Mouse (Mus musculus) left cerebral cortex, postnatal 4 days (tissue): ENCODE data around the gene Ccz1. TPM values are rescaled to one million over a fixed set of nuclear protein-coding genes. Genes with fewer than 3 reads are reported as not detected.
"Not testable (repeated sequence)": the region's sequence is repeated elsewhere in the genome, so short reads cannot be mapped to it uniquely, and the experiment has no call there.

ENCODE experiments used
- DNase-seq: peaks from one replicate; pipeline ENCODE4 v3.0.0-alpha.2; 2022
- intact Hi-C: fragments of 180-260 bp; cut with DNase I; formaldehyde crosslinking; loops from one replicate; pipeline ENCODE4 v1.15.1; 2025
- total RNA-seq, 2 experiments: library from RNA; stranded (reverse); gene quantifications; 2 replicates each; pipeline ENCODE4 v1.2.3; 2021

Ccz1 gene
- 10 to 100 TPM; 60.2 to 67.6 TPM for total RNA-seq

DNA sequence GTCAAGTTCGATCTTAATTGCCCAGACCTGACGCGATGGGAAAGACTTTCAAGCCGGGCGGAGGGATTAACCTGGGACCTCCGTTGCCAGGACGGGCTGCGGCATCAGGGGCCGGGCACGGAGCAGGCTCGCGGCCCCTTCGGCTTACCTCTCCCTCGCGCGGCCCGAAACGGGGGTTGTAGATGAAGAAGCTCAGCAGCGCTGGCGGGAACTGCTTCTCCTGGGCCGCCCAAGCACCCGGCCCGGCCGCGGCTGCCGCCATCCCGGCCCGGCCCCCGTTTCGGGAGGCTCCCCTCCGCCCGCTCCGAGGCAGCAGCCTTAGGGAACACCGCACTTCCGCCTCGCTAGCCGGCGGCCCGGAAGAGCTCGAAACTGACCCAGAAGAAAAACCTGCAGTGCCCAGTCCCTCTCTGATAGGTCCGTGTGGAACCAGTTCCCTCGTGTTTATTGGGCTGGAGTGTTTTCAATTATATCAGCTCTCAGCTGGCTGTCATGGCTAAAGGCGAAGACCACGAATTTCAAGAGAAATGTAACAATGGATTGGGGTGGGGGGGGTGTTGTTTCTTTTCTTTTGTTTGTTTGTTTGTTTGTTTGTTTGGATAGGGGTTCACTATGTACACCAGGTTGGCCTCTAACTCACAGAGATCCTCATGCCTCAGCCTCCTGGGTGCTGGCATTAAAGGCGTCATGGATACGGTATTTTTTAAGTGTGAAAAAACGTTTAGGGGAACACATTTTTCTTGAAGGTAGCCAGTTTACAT lies at the start of gene Ccz1:
Ccz1 (minus strand) TSS at position 327 of the 761 bp plus-strand sequence.
- peak; percentile 73 for DNase-seq
- intact Hi-C loops: no loop called here

DNA sequence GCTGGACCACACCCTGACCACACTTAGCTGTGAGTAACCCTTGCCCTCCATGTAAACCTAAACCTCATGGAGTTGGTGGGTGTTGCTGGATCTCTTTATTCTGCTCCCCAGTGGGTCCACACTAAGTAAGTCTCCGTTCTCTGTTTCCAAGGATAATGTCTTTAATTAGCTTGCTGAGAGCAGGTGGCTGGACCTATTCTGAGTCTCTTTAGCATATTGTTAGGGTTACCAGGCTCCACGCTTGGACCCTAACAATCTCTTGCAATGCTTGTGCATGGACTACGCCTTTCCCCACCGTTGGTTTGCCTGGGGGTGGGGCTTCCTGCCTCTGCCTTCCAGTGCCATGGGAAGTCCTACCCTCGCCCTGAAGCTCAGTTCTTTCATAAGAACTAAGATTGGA lies 49.4 kb upstream of the Ccz1 start:
- intact Hi-C loops: no loop called here
- DNase-seq: no peak

GRCm38 (mm10) chr5:144054340-144054739 lies 39.7 kb upstream of the Ccz1 start:
- DNase-seq: no peak
- intact Hi-C loops: no loop called here

DNA sequence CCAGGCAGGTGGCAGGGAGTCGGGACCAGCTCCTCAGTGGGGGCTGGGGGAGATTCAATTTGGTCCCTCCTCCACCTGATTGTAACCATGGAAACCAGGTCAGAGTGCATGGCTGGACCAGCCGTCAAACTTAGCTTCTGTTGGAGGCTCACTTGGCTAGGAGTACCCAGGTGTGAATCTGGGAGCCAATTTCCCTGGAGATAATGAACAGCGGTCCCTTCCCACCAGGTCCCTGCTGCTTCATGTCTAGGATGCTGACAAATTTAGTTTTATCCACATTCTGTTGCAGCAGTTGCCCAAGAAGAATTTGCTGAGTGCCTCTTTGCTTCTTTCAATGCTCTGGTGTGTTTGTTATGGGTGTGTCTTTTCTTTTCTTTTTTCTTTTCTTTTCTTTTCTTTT lies 38.8 kb upstream of the Ccz1 start:
- intact Hi-C loops: no loop called here
- no peak for DNase-seq

DNA sequence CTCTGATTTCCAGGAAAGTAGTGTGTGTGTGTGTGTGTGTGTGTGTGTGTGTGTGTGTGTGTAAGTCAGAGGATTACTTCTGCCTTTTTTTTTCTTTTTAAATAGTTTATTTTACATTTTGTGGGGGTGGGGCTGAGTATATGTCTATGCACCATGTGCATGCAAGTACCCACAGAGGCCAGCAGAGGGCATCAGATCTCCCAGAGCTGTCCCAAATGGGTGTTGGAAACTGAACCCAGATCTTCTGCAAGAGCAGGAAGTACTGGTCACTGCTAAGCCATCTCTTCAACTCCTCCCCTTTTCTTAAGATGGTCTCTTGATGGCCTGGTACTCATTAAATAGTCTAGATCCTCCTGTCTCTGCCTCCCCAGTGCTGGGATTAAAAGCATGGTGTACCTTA lies 36.6 kb upstream of the Ccz1 start:
- intact Hi-C loops: no loop called here
- no peak for DNase-seq

DNA sequence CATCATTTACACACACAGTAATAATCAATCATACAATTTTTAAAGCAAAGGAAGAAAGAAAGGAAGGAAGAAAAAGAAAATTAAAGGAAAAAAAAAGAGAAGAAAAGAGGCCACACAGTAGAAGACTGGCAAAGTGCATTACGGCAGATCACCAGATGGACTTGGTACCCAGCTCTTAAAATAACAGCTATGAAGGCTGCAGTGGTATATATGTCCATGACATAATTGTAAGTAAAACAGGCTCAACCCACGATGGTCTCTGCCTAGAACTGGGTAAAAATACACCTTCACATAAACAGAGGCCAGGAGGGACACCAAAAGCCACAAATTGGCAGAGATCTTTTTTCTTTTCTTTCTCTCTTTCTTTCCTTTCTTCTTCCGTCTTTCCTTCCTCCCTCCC lies 35.2 kb upstream of the Ccz1 start:
- DNase-seq: no peak
- intact Hi-C loops: no loop called here

DNA sequence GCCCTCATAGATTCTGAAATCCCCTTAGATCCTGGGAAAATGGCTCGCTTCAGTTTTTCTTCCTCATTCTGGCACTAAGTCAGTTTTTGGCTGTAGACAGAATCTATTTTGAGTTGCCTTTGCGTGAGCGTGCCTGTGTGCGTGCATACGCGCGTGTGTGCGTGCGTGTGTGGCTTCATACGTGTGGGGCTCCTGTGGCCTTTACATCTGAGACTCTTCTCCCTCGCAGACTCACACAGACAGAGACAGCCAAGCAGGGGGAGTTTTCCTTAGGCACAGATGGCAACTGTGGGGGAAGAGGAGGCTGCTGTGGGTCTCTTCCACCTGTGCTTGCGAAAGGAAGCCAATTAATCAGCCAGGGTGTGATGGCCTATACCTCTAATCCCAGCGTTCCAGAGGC lies 32.6 kb upstream of the Ccz1 start:
- DNase-seq: peak; percentile 21
- intact Hi-C loops: no loop called here

DNA sequence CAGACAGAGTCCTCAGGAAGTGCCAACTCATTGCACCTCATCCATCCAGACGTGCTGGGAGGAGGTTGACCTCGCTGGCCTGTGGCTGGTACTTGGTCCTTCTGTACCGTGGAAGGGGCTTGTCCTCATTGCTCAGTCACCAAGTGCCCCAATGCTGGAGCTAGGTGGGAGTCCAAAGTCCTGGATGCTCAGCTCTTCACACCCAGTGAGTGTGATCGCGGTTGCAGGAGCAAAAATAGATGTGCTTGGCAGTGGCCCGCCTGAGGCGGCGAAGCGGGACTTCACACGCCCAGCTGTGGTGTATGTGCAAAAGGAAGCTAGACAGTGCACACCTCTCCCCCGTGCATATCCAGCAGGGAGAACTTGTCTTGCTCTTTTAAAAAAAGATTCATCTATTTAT lies 28.5 kb upstream of the Ccz1 start:
- intact Hi-C loops: loop anchor here (5.0 kb wide), 1 partner anchor 109 kb away; no protein-coding TSS in a partner anchor
- DNase-seq: no peak

GRCm38 (mm10) chr5:144040720-144041364 lies 26.2 kb upstream of the Ccz1 start:
- intact Hi-C loops: loop anchor here (5.0 kb wide), 1 partner anchor 111 kb away; no protein-coding TSS in a partner anchor
- DNase-seq: peak; percentile 68

GRCm38 (mm10) chr5:144039886-144040285 lies 25.2 kb upstream of the Ccz1 start:
- no peak for DNase-seq
- intact Hi-C loops: loop anchor here (5.0 kb wide), 1 partner anchor 112 kb away; no protein-coding TSS in a partner anchor

DNA sequence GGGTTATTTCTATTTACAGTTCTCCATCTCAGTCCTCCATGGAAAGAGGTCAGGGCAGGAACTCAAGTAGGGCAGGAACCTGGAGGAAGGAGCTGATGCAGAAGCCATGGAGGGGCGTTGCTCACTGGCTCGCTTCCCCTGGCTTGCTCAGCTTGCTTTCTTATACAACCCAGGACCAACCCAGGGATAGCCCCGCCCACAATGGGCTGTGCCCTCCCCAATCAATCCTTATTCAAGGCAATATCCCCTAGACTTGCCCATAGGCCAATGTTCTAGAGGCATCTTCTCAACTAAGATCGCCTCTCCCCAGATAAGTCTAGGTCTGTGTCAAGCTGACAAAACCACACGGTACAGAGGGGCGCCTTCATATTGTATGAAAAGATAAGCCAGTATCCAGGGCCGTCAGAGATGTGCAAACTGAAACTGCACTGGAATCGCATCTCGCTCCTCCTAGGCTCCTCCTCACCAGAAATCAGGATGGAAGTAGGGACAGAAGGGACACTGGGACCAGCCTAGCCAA lies 24.5 kb upstream of the Ccz1 start:
- intact Hi-C loops: no loop called here
- no peak for DNase-seq

DNA sequence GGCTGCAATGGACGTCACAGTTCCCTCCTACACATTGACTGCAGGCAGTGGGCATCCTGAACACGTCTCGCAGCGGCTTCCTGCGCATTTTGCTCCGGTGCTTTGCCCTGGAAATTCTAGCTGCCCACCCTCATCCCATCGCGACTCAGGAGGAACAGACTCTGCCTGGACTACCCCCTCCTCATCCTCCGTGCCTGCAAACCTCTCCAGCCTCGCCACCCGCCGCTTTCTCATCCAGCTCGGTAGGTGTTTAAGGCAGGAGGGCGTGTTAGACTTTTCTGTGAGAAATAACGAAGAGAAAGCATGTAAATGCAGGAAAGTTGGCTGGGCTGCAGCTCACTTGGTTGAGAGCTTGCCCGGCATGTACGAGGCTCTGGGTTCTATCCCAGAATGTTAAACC lies 22.3 kb upstream of the Ccz1 start:
- intact Hi-C loops: no loop called here
- no peak for DNase-seq

DNA sequence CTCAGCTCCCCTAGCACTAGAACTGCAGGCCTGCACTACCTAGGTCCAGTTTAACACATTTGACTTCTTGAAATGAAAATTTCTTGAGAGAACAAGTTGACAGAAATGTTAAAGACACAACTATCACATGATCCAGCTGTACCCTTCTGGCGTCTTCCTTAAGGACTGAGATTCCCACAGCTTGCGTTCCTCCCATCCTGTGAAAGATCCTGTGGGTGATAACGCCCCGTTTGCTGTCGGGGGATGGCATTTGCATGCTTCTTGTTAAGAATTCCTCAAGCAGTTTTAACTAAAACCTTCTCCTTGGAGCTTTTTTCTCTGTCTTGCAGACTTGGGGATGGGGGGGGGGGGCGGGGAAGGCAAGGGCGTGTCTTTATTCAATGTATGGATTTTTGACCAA lies 19.9 kb upstream of the Ccz1 start:
- no peak for DNase-seq
- intact Hi-C loops: no loop called here

DNA sequence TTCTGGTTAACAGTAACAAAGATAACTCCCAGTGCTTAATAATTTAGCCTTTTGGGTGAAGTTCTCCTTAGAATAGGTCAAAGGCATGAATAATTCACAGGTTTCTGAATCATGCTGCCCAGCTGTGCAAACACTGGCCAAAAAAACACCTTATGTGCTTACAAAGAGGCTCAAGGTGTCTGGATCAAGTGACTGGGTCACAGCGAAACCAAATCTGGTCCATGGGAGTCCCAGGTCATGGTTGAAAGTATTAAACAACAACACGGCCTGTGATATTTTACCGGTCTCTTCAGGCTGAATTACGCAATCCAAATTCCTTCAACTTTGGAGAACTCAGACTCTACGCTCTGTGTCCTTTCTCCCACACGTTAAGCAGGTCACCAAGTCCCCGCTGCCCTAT lies 17.8 kb upstream of the Ccz1 start:
- DNase-seq: no peak
- intact Hi-C loops: no loop called here

DNA sequence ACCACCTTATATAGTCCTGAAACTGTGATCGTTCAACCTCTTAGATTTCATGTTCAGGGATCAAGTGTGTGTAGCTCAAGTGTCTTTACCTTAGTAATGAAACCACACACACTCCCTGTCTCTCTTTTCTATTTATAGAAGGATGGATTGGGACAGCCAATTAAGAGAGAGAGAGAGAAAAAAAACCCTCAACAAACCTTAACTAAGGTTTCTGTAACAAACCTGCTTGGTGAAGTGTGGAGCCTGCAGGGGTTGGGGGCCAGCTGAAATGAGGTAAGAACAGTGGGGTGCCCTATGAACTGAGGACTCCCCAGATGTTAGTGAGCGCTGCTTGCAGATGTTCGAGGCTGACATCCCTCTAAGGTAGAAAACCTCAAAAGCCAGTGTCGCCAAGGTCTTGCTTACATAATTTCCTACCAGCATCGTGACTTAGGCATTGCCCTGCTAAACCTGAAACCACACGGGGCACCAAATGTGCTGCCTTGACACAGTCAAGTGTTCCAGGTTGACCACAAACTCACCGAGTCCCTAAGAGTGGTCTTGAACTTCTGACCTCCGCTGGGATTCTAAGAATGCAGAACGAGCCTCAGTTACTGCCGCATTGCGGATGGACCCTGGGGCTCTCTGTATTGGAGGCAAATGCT lies 12.1 kb upstream of the Ccz1 start, which contains the start of gene Ocm:
Ocm (minus strand) TSS at position 51 of the 644 bp plus-strand sequence.
- intact Hi-C loops: no loop called here

GRCm38 (mm10) chr5:144015845-144016244 lies 1.2 kb upstream of the Ccz1 start:
- DNase-seq: no peak
- intact Hi-C loops: no loop called here

More for the DNA sequence above, 12.1 kb upstream of the Ccz1 start, which contains the start of gene Ocm:
- no peak for DNase-seq

GRCm38 (mm10) chr5:144015312-144015650 lies 604 bp upstream of the Ccz1 start:
- no peak for DNase-seq
- intact Hi-C loops: no loop called here

- DNase-seq, intact Hi-C loops: not testable (repeated sequence)
Observed at GRCm38 (mm10) chr5:144013366-144014134, 1.1 kb downstream of the Ccz1 start.

- no peak for DNase-seq
- intact Hi-C loops: loop anchor here (5.0 kb wide), 1 partner anchor 90 kb away; no protein-coding TSS in a partner anchor
Observed at GRCm38 (mm10) chr5:144002461-144003192, 12.1 kb downstream of the Ccz1 start.

DNA sequence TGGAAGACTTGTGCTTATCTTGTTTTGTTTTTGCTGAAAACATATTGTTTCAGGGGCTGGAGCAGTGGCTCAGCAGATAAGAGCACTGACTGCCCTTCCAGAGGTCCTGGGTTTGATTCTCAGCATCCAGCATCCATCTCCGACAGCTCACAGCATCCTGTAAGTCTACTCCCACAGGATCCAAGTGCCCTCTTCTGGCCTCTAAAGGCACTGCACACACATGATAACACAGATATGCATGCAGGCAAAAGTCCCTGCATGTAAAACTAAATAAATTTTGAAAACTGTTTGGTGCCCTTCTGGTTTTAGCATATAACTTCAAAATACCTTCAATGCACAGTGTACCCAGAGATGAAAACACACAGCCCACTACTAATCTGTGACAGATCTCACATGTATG lies 15.3 kb downstream of the Ccz1 start:
- intact Hi-C loops: no loop called here
- no peak for DNase-seq
